Mouse (Mus musculus) kidney, adult 11 months (tissue): ENCODE results near the gene Shq1.

Source experiments
- DNase-seq: peaks from one replicate; pipeline ENCODE4 v3.0.0; 2022

Gene Shq1

DNA sequence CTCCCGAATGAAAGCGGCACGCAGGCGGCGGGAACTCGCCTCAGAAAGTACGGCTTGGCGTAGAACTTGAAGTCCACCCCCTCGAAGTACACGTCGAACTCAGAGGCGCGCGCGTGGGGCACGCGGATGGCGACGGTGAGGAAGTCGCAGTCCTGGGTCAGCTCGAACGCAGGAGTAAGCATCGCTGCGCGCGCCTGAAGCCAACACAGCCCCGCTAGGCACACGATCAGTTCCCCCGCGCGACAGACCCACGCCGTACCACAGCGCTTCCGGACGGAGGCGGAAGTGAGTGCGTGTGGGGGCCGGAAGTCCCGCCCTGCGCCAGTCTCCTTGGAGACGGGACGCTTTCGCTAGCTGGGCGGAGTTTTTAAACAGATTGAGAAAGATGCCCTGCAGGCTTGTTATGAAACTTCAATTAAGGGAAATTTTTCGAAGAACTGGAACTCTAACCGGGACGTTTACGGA is at the start of gene Shq1:
Shq1 (minus strand) TSS at position 278 of the 465 bp plus-strand sequence.
- DNase-seq, result peak; percentile 80

DNA sequence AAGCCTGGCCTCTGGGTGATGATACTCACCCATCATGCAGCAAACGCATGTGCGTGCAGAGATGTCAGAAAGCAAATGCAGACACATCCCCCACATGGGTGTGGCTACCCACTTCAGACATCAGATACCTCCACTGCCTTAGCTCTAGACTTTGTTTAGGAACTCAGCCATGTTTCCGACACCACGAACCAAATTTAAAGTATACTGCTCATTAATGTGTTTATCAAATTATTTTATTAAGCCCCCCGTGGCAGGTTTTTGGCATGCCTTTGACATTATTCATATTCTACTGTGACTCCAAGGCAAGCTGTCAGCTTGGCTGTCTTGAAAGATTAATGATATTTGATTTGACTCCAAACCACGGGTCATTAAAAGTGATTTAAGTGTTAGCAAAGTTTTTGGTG is 49.1 kb upstream of the Shq1 start:
- DNase-seq, result no peak

- no peak for DNase-seq
These were observed 45.9 kb upstream of the Shq1 start for GRCm38 (mm10) chr6:100716817-100717216.

GRCm38 (mm10) chr6:100716152-100716551 is 45.2 kb upstream of the Shq1 start:
- no peak for DNase-seq

DNA sequence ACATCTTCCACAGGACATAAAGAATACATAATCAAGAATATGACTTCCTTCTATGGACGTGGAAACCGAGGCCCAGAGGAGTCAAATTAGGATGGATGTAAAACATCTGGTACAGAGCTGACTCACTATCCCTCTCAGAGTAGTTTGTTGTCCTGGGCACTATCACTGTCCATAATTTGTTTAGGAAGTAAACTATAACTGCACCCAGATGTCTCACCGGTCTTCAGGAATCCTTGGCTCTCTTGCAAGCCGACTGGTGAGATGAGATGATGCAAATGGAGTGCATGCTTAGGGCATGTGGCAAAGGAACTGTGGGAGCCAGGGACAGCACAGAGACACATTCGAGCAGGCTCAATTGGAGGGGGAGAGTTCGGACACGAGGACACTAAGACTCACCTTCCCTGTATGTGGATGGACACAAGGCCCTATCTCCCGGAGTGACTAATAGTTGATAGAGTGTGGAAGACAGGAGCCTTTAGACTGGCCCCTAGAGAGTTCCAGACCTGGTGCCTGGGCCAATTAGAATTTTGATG is 44.4 kb upstream of the Shq1 start:
- no peak for DNase-seq

GRCm38 (mm10) chr6:100710866-100711265 is 39.9 kb upstream of the Shq1 start:
- DNase-seq, result no peak

- no peak for DNase-seq
These were observed 39.2 kb upstream of the Shq1 start for GRCm38 (mm10) chr6:100710170-100710569.

- peak; percentile 80 for DNase-seq
These were observed 38.5 kb upstream of the Shq1 start for GRCm38 (mm10) chr6:100709483-100709882.

DNA sequence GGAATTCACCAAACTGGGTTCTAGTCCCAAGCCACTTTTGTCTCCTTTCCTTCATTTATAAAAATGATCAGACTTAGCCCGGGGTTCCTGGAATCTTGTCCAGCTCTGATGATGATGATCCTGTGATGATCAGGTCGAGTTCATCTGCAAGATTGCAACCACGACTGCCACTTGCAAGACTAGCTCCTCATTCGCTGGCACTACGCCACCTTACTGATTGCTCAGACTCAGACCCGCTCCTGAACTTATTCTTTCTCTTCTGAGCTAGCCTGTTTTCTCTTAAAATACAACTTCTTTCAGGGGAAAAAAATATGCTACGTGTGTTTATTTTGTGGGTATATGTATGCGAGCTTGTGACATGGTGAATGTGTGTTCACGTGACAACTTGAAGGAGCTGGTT is 38.0 kb upstream of the Shq1 start:
- DNase-seq, result no peak

GRCm38 (mm10) chr6:100708248-100708647 is 37.3 kb upstream of the Shq1 start:
- no peak for DNase-seq

GRCm38 (mm10) chr6:100707557-100707956 is 36.6 kb upstream of the Shq1 start:
- DNase-seq, result peak; percentile 4

DNA sequence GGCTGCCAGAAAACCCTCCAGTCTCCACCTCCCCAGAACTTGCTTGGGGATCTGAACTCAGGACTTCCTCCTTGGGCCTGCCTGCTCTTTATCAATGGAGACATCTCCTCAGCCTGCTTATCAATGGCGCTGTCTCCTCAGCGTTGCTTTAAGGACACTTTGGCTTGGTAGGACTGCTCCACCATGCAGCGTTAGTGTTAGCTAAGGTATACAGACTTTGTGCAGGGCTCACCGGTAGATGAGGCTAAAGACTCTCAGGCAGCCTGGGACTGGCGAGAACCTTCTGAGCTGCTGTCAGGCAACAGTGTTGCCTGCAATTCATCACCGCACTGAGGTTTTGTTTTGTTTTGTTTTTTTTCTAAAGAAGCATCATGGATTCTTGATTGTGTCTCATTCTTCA is 35.9 kb upstream of the Shq1 start:
- no peak for DNase-seq

GRCm38 (mm10) chr6:100705366-100705811 is 34.4 kb upstream of the Shq1 start:
- no peak for DNase-seq

DNA sequence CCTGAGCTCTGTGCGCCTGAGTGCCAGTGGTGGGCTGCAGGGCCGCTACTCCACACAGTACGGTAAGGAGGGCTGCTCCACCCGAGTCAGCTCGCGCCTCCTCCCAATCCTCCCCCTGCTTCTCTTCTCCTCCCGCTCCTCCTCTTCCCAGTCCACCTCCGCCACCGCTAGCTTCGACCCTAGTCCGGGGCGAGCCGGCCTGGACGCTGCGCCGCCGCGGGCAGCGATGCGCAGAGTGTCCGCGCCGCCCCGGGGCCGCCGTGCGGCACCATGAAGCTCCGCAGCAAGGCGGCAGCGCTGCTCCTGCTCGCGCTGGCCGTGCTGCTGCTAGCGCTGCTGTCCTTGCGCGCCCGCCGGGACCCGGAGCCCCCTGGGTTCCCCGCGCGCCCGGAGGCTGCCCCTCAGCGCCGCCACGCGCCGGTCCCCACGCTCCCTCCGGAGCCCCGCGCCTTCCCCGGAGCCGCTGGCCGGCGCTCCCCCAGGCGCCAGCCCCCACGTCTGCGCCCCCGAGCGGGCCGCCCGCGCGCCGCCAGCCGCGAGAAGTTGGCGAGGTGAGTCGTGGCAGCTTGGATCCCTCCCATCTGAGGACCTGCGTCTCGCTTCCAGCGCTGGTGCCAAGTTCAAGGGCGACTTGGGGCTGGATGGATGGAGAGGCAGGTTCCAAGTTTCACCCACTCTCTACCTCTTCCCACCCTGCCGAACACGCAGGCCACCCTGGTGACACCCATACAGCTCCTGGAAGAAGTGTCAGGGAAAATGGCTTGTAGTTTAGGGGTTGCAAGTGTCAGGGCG is 33.8 kb upstream of the Shq1 start, which contains the start of gene Gxylt2:
Gxylt2 (plus strand) TSS at position 161 of the 792 bp plus-strand sequence.
- DNase-seq, result peak; percentile 7

DNA sequence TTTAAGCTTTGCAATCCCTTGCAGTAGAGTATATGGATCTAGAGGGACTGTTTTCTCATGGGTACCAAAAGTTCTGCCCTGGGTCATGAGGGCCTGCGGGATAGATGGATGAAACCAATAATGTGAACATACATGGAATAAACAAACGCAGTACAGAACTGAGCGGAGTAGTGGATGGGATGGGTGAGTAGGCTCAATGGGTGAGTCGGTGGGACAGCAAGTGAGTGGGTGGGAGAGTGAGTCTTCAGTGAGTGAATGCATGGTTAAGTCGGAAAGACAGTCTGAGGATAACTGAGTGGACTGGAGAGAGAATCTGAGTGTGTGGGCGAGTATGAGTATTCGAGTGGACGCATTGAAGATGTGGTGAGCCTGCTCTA is 33.2 kb upstream of the Shq1 start:
- DNase-seq, result no peak

GRCm38 (mm10) chr6:100700774-100701173 is 29.8 kb upstream of the Shq1 start:
- DNase-seq, result no peak

GRCm38 (mm10) chr6:100699986-100700385 is 29.0 kb upstream of the Shq1 start:
- DNase-seq, result no peak

DNA sequence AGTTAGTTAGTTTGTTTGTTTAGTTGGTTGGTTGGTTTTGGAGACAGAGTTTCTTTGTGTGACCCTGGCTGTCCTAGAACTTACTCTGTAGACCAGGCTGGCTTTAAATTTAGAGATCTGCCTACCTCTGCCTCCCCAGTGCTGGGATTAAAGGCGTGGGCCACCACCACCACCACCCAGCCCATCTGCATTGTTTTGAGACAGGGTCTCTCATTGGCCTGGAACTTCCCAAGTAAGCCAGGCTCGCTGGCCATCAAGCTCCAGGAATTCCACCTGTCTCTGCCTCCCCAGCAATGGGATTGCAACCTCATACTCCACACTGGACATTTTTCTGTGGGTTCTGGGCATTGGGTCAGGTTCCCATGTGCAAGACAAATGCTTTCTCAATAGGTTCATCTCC is 15.4 kb upstream of the Shq1 start:
- no peak for DNase-seq

- DNase-seq, result no peak
These were observed 7.7 kb upstream of the Shq1 start for GRCm38 (mm10) chr6:100678636-100679035.

DNA sequence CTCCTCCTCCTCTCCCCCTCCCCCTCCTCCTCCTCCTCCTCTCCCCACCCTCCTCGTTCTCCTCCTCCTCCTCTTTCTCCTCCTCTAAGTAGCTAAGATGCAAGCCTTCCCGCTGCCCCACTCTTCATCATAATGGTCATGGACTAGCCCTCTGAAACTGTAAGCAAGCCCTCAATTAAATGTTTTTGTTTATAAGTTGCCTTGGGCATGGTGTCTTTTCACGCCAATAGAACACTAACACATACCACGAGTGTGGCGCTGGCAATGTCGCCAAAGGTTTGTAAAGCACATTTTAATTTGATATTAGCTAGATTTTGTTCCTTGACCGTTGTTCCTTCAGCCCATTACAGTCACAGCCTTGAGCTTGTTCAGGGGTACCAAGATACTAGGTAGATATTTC is 5.5 kb upstream of the Shq1 start:
- DNase-seq, result no peak

GRCm38 (mm10) chr6:100674974-100675373 is 4.0 kb upstream of the Shq1 start:
- DNase-seq, result no peak

DNA sequence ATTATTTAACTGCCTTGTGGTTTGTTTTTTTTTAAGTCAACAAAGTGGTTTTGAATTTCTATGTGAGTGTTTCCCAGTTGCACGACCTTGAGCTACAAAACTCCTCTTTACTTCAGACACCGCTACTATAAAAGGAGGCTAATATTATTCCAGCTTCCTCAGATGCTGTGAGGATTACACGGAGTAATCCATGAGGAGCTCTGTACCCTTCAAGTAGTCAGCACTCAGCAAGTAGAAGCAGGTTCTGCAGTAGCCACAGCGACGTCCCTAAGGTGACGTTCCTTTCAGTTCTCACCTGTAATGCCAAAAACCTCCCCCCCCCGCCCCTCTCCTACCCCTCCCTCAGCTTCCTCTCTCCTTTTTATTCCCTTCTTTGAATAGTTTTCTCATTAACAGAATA is 444 bp upstream of the Shq1 start:
- DNase-seq, result no peak

- peak; percentile 54 for DNase-seq
These were observed 551 bp downstream of the Shq1 start for GRCm38 (mm10) chr6:100670370-100670841.

DNA sequence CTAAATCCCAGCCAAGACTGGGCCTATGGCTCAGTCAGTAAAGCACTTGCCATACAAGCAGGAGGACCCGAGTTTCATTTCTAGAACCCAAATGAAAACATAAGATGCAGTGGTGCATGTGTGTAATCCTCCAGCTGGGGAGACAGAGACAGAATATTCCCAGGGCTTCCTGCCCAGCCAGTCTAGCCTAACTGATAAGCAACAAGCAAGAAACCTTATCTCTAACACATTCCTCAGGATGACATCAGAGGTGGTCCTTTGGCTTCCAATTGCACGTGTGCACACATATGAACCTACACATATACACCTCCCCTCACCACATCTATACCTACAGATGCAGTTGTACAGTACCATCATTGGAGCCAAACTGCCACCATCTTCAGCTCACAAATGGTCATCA is 2.1 kb downstream of the Shq1 start:
- DNase-seq, result no peak
